Mouse (Mus musculus) retina, embryonic 14.5 days (tissue): ENCODE measurements around the gene Pgghg.
A peak's percentile ranks its signal among the peaks of the same experiment; 100 is the strongest.

Experiments
- DNase-seq: peaks from one replicate; pipeline ENCODE4 v3.0.0-alpha.2; 2015; ENCODE audit warnings: low spot score

The Pgghg gene

DNA sequence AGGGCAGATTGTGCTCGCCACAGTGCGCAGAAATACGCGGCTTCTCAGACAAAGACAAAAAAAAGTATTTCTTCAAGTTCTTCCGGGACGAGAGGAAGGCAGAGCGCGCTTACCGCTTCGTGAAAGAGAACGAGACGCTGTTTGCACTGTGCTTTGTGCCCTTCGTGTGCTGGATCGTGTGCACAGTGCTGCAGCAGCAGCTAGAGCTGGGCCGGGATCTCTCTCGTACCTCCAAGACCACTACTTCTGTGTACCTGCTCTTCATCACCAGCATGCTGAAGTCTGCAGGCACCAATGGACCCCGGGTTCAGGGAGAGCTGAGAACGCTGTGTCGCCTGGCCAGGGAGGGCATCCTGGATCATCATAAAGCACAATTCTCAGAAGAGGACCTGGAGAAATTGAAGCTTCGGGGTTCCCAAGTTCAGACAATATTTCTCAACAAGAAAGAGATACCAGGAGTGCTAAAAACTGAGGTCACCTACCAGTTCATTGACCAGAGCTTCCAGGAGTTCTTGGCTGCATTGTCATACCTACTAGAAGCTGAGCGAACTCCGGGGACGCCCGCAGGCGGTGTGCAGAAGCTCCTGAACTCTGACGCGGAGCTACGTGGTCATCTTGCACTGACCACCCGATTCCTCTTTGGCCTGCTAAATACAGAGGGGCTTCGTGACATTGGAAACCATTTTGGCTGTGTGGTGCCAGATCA is 18.0 kb upstream of the Pgghg start:
- no peak for DNase-seq

DNA sequence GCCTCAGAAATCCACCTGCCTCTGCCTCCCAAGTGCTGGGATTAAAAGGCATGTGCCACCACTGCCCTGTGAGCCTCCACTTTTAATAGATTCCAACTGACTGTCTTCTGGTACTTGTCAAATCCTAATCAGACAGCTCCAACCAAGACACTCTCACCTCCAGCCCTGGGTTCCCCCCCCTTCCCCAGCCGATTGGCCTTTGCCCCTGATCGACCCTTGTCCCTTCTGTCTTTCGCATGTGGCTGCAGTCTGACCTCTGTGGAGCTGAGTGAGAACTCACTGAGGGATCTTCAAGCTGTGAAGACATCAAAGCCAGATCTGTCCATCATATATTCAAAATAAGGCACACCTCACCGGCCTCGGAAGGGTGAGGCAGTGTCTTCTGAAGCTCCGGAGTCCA is 14.0 kb upstream of the Pgghg start:
- no peak for DNase-seq

DNA sequence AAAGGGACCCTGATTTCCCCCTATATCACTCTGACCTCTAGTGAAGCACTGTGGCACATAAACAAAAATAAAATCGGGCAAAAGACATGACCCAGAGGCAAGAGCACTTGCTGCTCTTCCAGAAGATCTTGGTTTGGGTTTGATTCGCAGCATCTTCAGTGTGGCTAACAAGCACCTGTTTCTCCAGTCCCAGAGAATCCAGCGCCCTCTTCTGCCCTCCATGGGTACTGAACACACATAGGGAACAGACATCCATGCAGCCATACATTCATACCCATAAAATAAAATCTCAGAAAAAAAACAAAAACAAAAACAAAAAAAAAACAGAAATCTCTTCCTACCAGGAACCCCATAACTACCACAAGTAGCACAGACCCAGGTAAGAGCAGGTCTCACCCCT is 2.8 kb upstream of the Pgghg start:
- no peak for DNase-seq

DNA sequence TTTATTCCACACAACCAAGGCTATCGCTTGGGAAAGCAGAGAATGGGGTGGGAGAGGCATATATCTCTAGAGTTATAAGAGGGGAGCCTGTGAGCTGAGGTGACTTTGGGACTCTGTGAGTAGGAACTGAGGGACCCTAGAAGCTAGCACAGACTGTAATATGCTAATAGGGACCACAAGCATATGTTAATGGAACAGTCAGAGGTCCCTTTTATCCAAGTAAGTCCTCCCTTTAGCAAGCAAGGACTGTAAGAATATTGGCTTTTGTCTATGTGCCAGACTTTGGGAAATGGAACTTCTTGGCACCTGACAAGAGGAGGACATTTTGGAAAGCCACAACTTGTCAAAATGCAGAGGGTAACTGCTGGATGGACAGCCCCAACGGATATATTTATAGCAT is 2.3 kb upstream of the Pgghg start:
- no peak for DNase-seq

DNA sequence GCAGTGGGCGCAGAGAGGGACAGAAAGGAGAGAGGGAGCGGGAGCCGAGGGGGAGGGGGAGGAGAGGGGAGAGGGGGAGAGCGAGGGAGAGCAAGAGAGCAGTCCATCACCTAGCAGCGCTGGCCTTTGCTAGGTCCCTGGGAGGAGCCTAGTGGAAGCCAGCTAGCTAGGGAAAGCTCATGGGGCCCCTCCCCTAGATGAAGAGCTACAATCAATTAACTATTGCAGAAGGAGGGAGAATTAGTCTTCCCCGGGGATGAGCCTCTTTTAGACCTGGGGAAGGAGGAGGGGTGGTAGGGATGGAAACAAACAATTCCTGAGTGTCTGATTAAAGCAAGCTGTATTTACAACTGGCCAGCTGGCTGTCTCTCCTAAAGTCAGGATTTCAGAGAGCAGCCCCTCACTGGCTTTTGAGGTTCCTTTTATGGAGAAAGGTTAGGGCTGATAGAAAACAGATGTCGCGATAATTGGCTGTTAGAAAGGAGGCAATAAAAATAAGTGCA is 1.5 kb upstream of the Pgghg start:
- peak; percentile 42 for DNase-seq

DNA sequence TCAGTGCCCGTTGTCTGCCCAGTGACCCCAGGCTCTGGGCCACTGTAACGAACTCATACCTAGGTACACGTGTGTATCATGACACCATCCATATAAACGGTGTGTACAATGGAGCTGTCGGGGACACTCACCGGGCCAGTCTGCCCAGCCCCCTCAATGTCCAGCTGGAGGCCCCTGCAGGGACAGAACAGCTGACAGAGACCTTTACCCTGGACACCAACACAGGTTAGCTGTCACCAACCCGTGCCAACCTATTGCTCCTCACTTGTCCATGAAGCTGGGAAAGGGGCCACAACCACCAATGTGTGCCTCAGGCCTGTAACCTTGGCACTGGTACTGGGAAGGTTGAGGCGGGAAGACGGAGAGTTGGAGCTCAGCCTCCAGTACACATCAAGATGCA is 1.1 kb downstream of the Pgghg start:
- DNase-seq, result no peak

DNA sequence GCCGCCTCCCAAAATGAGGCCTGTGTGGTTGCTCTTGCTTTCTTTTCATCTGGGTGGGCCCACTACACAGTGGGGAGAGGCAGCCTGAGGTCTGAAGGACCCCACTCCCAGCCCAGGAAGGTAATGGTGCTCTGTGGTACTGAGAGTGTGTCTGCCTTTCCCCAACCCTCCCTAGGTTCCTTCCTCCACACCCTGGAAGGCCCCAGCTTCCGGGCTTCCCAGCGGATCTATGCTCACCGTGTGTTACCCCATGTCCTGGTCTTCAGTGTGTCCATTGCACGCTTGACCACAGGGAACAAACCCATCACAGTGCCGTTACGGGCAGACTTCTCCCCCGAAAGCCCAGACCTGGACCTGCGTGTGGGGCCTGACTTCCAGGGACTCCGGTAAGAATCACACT is 1.6 kb downstream of the Pgghg start:
- DNase-seq, result no peak

DNA sequence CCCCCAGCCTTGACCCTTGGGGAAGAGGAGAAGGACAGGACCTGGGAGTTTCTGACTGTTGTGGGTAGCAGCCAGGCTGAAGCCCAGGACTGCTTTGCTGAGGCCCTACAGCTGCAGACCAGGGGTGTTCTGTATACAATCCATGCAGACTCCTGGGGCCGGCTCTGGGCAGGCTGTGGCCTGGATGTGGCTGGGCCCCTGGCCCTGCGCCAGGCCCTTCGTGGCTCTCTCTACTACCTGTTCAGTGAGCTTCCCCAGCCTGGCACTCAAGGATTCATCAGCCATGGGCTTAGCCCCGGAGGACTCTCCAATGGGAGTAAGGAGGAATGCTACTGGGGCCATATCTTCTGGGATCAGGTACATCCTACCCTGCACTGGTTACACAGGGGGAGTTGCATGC is 2.2 kb downstream of the Pgghg start:
- DNase-seq, result no peak

DNA sequence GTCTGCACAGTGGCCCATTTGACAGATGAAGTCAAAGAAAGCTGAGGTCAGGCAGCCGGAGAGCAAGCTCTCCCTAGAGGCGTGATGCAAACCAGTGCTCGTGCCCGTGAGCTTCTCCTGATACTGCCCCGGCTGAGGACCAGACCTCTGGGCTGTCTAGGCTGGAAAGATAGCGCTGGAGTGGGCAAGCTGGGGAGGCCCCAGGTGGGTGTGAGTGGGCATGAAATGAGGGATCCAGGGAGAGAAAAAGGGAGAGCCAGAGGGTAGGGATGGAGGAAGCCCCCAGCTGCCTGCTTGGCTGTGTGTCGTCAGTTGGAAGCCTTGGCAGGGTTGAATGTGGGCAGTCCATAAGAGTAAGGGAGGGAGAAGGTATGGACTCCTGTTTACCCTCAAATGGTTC is 3.0 kb downstream of the Pgghg start:
- no peak for DNase-seq

DNA sequence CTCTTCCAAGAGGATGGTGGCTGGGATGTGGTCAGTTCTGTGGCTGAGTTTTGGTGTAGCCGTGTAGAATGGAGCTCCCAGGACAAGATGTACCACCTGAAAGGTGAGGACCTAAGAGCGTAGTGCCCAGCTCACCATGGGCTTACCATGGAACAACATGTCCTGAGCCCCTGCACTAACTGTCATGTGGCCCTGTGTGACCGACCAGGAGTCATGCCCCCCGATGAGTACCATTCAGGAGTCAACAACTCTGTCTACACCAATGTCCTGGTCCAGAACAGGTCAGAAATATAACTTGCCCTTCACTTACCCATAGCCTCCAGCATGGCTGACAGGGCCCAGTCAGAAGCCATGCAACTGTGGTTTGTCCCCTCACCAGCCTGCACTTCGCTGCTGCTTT is 4.1 kb downstream of the Pgghg start:
- no peak for DNase-seq

DNA sequence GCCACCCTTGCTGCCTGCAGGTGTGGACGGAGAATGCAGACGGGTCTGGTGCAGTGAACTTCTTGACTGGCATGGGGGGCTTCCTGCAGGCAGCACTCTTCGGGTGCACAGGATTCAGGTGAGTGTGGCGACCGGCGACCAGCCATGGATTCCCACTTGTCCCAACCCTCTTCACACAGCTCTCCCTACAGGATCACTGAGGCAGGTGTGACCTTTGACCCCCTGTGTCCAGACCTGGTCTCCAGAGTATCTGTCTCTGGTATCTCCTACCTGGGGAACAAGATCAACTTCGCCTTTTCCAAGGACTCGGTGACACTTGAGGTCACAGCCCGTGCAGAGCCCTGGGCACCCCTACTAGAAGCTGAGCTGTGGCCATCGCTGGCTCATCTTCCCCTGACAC is 5.1 kb downstream of the Pgghg start:
- DNase-seq, result no peak

DNA sequence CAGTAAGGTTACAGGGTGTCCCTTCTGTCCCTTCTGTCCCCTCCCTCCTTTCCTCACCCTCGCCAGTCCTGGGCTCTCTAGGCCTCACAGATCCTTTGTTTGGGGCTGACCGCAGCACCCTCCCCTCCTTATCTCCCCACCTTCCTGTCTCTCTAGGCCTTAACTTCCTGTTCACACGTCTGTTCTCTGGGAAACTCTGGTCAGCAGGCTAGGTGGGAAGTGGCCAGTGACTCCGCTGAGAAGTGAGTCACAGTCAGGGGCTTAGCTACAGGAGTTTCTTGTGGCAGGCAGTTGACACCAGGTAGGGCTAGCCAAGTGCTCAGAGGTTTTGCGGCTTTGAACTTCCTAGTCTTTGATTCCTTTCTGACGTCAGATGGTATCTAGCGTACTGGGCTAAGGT is 5.8 kb downstream of the Pgghg start:
- no peak for DNase-seq

DNA sequence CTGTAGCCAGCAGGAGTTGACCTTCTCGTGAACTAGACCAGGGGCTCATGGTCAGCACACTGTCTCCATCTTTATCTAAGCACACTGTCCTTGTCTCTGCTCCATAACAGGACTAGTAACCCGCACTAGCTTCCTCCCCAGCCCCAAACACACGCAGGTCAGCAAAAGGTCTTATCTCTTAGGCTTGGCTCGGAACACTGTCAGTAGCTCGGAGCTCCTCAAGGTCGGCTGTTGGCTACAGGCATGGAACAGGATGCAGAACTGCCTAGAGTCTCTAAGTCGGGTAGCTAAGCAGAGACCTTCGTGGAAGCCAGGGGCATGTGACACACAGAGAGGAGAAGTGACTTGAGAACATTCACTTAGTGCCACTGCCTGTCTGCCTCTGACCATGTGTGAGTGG is 7.0 kb downstream of the Pgghg start:
- DNase-seq, result no peak

DNA sequence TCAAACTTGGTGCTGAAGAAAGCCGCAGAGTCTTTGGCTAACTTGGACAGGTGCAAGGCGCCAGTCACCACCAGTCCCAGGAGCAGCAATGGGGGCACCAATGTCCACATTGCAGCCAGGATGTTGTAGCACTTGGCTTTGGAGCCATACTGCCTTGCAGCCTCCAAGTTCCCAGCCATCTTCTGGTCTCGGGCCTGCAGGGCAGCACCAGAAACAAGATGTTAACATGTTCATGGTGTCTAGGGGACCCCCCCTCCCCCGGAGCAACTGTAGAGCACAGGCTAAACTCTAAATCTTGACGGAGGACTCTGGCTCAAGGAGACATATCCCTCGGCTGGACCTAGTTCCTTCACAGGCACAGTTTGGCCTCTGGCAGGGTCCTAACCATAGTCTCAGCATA is 8.1 kb downstream of the Pgghg start:
- DNase-seq, result no peak

DNA sequence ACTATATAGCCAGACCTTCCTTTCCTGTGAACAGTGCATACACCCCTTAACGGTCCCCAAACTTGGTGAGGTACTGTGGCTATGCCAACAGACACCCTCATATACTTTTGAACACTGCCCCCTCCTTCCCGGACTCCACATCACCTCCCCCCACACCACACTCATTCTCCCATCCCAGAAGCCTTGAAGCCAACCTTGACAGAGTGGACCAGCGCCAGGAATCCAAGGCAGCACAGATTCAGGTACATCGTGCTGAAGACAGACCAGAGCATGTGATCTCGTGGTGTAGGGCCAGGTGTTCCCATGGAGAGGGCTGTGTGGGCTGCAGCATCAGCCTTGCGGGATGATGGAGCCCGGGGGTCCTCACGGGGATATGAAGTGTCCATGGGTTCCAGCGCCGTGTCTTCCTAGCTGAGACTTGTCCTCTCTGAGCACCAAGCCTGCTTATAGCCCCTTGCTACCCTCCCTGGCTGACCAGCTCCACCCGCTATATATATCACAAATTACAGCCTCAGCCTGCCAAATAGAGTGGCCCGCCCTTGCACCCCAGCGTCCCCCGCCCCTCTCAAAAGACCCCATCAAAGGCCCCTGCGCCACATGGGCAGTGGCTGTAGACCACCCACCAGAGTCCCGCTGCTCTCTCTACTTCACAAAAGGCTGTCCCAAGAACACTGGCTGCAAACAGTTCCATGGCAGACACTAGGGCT is 8.8 kb downstream of the Pgghg start, which contains the start of gene Ifitm5:
Gene Ifitm5 (minus strand): TSS at position 468 of the 707 bp plus-strand sequence.
- DNase-seq, result no peak

DNA sequence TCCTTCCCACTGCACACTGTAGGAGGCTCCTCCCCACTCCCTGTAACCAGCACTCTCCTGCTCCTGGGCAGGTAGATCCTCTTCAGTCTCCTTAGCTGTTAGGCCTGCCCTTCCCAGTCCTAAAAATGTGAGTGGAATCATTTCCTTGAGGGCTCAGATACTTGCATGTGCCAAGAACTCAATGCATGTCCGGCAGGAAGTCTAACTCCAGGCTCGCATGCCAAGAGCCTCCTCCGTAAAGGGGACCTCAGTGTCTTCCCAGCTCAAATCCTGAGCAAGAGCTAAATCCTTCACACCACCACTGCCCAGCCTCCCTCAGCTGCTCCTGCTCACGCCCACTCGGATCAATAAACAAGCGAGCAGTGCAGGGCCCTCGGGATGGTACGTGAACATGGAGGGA is 9.9 kb downstream of the Pgghg start:
- DNase-seq, result no peak

DNA sequence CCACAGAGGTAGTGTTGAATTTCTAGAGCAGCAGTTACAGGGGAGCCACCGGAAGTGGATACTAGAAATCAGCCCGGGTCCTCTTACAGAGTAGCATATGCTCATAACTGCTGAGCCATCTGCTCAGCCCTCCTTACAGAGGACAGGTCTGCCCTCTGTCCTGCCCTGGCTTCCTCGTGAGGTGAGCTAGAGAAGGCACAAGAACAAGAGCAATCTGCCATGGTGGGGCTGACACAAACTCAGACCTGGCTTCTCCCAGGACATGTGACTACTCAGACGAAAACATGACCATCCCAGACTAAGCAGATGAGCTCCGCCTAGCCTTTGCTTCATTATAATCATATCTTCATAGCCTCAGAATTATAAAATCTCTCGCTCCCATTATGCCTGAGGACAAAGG is 10.6 kb downstream of the Pgghg start:
- DNase-seq, result no peak

DNA sequence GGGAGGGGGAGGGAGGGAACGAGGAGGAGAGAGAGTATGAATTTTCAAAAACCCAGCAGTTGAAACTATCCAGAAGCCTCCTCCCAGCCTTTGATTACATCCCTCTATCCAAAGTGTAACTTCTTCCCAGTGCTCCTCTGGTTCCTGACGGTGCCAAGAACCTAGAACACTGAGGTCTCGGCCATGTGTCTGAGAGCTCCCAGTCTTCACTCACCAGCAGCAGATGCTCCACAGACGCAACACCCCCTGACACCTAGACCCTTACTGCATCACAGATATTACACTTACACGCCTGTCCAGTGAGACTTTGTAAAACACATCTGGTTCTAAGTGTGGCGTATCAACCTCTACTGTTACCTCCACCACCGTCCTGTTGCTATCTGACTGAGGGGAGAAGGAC is 11.2 kb downstream of the Pgghg start:
- DNase-seq, result no peak

DNA sequence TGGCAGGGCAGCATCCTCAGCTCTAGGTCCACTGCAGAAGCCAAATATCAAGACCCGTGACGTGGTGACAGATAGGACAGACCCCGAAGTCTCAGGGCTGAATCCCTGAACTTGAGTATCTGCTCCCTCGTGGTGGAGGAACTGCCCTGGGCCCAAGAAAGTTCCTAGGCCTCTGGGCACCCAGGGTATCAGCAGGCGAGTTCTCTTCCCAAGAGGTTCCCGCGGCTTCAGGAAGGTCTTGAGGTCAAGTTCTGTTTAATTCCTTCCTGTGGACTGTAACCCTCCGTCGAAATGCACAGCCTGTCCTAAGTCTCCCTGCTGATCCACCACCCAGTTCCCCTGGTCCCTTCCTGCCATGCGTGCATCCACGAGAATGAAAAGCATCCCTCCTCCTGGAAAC is 11.9 kb downstream of the Pgghg start:
- DNase-seq, result no peak

DNA sequence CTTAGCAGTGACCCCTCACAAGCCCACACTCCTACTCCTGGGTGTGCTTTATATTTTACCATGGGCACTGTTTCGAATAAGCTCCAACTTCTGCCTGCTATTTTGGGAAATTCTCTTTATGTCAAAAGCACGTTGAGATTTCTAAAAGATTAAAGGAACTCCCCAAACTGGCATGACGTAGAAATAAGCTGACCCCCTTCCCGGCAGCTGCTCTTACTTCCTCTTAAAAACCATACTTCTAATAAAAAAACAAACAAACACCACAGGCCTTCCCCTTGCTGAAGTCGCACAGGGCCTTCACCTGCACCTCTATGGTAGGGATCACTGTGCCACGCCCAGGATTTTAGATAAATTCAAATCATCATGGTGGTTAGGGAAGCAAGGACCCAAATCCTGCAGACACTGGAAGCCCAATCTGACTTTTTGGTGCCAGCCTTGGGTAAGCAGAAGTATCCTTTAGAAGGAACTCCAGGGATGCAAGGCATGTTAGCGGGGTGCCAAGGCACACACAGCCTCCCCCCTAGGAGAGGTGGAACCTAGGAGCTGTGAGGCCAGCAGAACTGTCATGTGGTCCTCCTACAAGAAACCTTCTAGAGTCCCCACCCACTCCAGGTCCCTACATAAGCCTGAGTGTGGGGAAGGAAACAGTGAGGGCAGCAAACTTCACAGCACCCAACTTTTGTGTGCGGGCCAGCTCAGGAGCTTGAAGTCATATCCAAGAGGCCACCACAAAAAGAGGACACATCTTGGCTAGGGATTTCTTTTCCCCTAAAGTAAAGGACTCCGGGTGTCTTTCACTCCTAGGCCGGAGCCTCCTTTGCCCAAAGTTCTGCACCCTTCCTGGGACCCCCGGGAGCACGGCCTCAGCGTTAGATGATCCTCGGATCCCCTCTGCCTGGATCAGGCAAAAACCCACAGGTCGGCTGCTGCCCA is 12.9 kb downstream of the Pgghg start:
- no peak for DNase-seq

DNA sequence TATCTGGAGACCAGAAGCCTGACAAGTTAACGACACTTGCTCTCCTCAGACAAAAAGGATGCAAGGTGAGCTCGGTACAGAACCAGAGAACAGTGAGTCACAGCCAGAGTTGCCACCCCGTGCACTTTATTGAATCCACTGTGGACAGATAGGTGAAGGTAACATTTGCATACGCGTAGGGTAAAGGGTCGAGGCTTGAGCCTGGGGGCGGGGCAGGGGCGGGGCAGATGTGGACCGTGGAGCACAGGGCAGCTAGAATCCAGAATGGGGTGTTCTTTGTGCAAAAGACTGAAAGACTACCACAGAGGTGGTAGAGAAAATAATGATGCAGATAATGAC is 13.5 kb downstream of the Pgghg start:
- no peak for DNase-seq

DNA sequence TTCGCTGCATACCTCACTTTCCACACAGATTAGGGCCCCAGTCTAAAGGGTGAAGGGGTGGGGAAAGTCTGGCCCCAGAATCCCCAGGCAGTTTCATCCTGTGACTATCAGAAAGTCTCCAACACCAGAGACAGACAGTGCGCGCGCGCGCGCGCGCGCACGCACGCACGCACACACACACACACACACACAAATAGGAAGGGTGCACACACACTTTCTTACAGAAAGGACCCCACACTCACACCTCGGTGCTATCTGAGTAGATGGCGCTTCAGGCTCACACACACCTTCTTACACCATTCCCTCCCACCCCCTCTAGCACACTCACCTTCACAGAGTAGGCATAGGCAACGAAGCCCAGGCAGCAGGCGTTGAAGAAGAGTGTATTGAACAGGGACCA is 14.2 kb downstream of the Pgghg start:
- DNase-seq, result no peak
